Mouse (Mus musculus) urinary bladder, postnatal 25 days (tissue): Measurements from ENCODE around the gene Abcc12.

Experiments
- DNase-seq: peaks from one replicate; pipeline ENCODE4 v3.0.0; 2022; ENCODE audit warnings: low spot score

The Abcc12 gene

GRCm38 (mm10) chr8:86578076-86578475 lies 2.4 kb downstream of the Abcc12 start:
- no peak for DNase-seq

- DNase-seq, result no peak
Observed at GRCm38 (mm10) chr8:86577547-86577946, 2.9 kb downstream of the Abcc12 start.

- no peak for DNase-seq
Observed at GRCm38 (mm10) chr8:86563674-86564073, 16.8 kb downstream of the Abcc12 start.

GRCm38 (mm10) chr8:86561737-86562136 lies 18.7 kb downstream of the Abcc12 start:
- DNase-seq, result no peak

GRCm38 (mm10) chr8:86560688-86561065 lies 19.8 kb downstream of the Abcc12 start:
- DNase-seq, result no peak

- no peak for DNase-seq
Observed at GRCm38 (mm10) chr8:86559947-86560687, 20.4 kb downstream of the Abcc12 start.

GRCm38 (mm10) chr8:86557186-86558045 lies 23.1 kb downstream of the Abcc12 start:
- DNase-seq, result no peak

- DNase-seq, result no peak
Observed at GRCm38 (mm10) chr8:86555564-86555963, 24.9 kb downstream of the Abcc12 start.

GRCm38 (mm10) chr8:86554220-86554891 lies 26.1 kb downstream of the Abcc12 start:
- DNase-seq, result no peak

GRCm38 (mm10) chr8:86550516-86550915 lies 30.0 kb downstream of the Abcc12 start:
- no peak for DNase-seq

- no peak for DNase-seq
Observed at GRCm38 (mm10) chr8:86546001-86546400, 34.5 kb downstream of the Abcc12 start.

- DNase-seq, result no peak
Observed at GRCm38 (mm10) chr8:86540906-86541305, 39.6 kb downstream of the Abcc12 start.

GRCm38 (mm10) chr8:86540376-86540775 lies 40.1 kb downstream of the Abcc12 start:
- DNase-seq, result no peak

GRCm38 (mm10) chr8:86536663-86536987 lies 43.9 kb downstream of the Abcc12 start:
- DNase-seq, result no peak

GRCm38 (mm10) chr8:86535791-86536662 lies 44.5 kb downstream of the Abcc12 start:
- DNase-seq, result peak; percentile 64

- no peak for DNase-seq
Observed at GRCm38 (mm10) chr8:86535068-86535560, 45.4 kb downstream of the Abcc12 start.

- DNase-seq, result no peak
Observed at GRCm38 (mm10) chr8:86529714-86530113, 50.8 kb downstream of the Abcc12 start.

- no peak for DNase-seq
Observed at GRCm38 (mm10) chr8:86527336-86528029, 53.0 kb downstream of the Abcc12 start.

- no peak for DNase-seq
Observed at GRCm38 (mm10) chr8:86526808-86527207, 53.7 kb downstream of the Abcc12 start.

- no peak for DNase-seq
Observed at GRCm38 (mm10) chr8:86514203-86514602, 66.3 kb downstream of the Abcc12 start.

- no peak for DNase-seq
Observed at GRCm38 (mm10) chr8:86512886-86513285, 67.6 kb downstream of the Abcc12 start.
